Mouse (Mus musculus) midbrain, embryonic 15.5 days (tissue): ENCODE results near the gene Gprc5c. TPM values are rescaled to one million over a fixed set of nuclear protein-coding genes. Genes with fewer than 3 reads are reported as not detected.
"Not testable (repeated sequence)": the region's sequence is repeated elsewhere in the genome, so short reads cannot be mapped to it uniquely, and the experiment has no call there.

ENCODE experiments used
- ATAC-seq: fragments of 200-750 bp; cut with Nextera tagmentation; replicated peaks from 2 replicates; pipeline ENCODE4 v1.8.0; 2017; ENCODE audit warnings: moderate TSS enrichment
- H3K27ac ChIP-seq: fragments of 300-500 bp; sonication (generic); 2 replicates; pipeline ENCODE4 v1.5.1; 2015; ENCODE audit warnings: mild to moderate bottlenecking, inconsistent platforms
- H3K27me3 ChIP-seq: fragments of 300-500 bp; sonication (generic); replicated peaks from 2 replicates; pipeline ENCODE4 v1.6.1; 2015; ENCODE audit warnings: inconsistent platforms
- H3K36me3 ChIP-seq: fragments of 300-500 bp; sonication (generic); replicated peaks from 2 replicates; pipeline ENCODE4 v1.6.1; 2015; ENCODE audit warnings: inconsistent platforms
- H3K4me1 ChIP-seq: fragments of 300-500 bp; sonication (generic); 2 replicates; pipeline ENCODE4 v1.6.1; 2015; ENCODE audit warnings: inconsistent platforms
- H3K4me2 ChIP-seq: fragments of 300-500 bp; sonication (generic); 2 replicates; pipeline ENCODE4 v1.6.1; 2015; ENCODE audit warnings: inconsistent platforms, mild to moderate bottlenecking, moderate library complexity
- H3K4me3 ChIP-seq: fragments of 300-500 bp; sonication (generic); 2 replicates; pipeline ENCODE4 v1.5.1; 2015; ENCODE audit warnings: mild to moderate bottlenecking, inconsistent platforms
- H3K9ac ChIP-seq: fragments of 300-500 bp; sonication (generic); 2 replicates; pipeline ENCODE4 v1.6.1; 2015; ENCODE audit warnings: mild to moderate bottlenecking, inconsistent platforms
- H3K9me3 ChIP-seq: fragments of 300-500 bp; sonication (generic); 2 replicates; pipeline ENCODE4 v1.6.1; 2016; ENCODE audit warnings: inconsistent platforms
- WGBS: fragments of 180-500 bp; shearing (Covaris S2); methylation state at CpG from one replicate; pipeline ENCODE4 v1.1.7; 2015; ENCODE audit warnings: mixed read lengths; 5-methylcytosine and 5-hydroxymethylcytosine counted together
- polyA plus RNA-seq: library from polyadenylated mRNA; unstranded; fragments of >200 nt; fragmentation: Nextera tagmentation; extraction: Ambion mirVana; gene quantifications from 2 replicates; pipeline ENCODE4 v1.2.1, GENCODE M21; 2015

The Gprc5c gene
- polyA plus RNA-seq, 1 experiment from 2014 or later = 9.4 TPM

- H3K36me3 ChIP-seq = no peaks in the 10 kb centered on the region
- H3K27me3 ChIP-seq = no peaks in the 10 kb centered on the region
- no peak for ATAC-seq
- no peak overlapping the region for H3K4me3 ChIP-seq
- H3K27ac ChIP-seq = no peak overlapping the region
- H3K4me1 ChIP-seq = no peaks in the 10 kb centered on the region
- 95% methylated on average over 4 of the region's 4 CpGs for WGBS
- no peak overlapping the region for H3K4me2 ChIP-seq
- no peak overlapping the region for H3K9ac ChIP-seq
- no peaks in the 10 kb centered on the region for H3K9me3 ChIP-seq
Measured at GRCm38 (mm10) chr11:114903224-114903623, 52.3 kb downstream of the Gprc5c start.

- ATAC-seq = no peak
- Histone ChIP-seq H3K27me3 (no peaks in the 10 kb centered on the region), H3K36me3 (no peaks in the 10 kb centered on the region), H3K9me3 (no peaks in the 10 kb centered on the region), H3K4me3 (no peak overlapping the region), H3K4me2 (no peak overlapping the region), H3K27ac (no peak overlapping the region), H3K4me1 (no peaks in the 10 kb centered on the region), H3K9ac (no peak overlapping the region)
- WGBS = 77% methylated on average over 4 of the region's 4 CpGs
Measured at GRCm38 (mm10) chr11:114907567-114907966, 56.6 kb downstream of the Gprc5c start.

GRCm38 (mm10) chr11:114908086-114908485 is 57.1 kb downstream of the Gprc5c start:
- H3K27me3 ChIP-seq = no peaks in the 10 kb centered on the region
- H3K36me3 ChIP-seq = no peaks in the 10 kb centered on the region
- H3K4me1 ChIP-seq = no peaks in the 10 kb centered on the region
- no peak overlapping the region for H3K27ac ChIP-seq
- no peak overlapping the region for H3K4me2 ChIP-seq
- WGBS = 58% methylated on average over 4 of the region's 4 CpGs
- no peaks in the 10 kb centered on the region for H3K9me3 ChIP-seq
- H3K4me3 ChIP-seq = no peak overlapping the region
- H3K9ac ChIP-seq = no peak overlapping the region
- no peak for ATAC-seq

GRCm38 (mm10) chr11:114909538-114909937 is 58.6 kb downstream of the Gprc5c start:
- H3K4me2 ChIP-seq, ATAC-seq, H3K27ac ChIP-seq, H3K9me3 ChIP-seq, H3K9ac ChIP-seq, H3K4me1 ChIP-seq, H3K27me3 ChIP-seq, H3K36me3 ChIP-seq, H3K4me3 ChIP-seq: not testable (repeated sequence)
- 42% methylated on average over 3 of the region's 3 CpGs for WGBS

GRCm38 (mm10) chr11:114912847-114913246 is 61.9 kb downstream of the Gprc5c start:
- no peaks in the 10 kb centered on the region for H3K4me1 ChIP-seq

GRCm38 (mm10) chr11:114914978-114915377 is 64.0 kb downstream of the Gprc5c start:
- Histone ChIP-seq H3K4me3 (no peak overlapping the region), H3K4me1 (no peaks in the 10 kb centered on the region), H3K4me2 (no peak overlapping the region), H3K27me3 (peaks cover 10% of the 10 kb centered on the region; the same call in 1 of the 2 replicates), H3K9me3 (no peaks in the 10 kb centered on the region), H3K36me3 (no peaks in the 10 kb centered on the region), H3K27ac (no peak overlapping the region), H3K9ac (no peak overlapping the region)
- WGBS = 64% methylated on average over 7 of the region's 7 CpGs
- ATAC-seq = no peak

More at GRCm38 (mm10) chr11:114912847-114913246, 61.9 kb downstream of the Gprc5c start:
- Histone ChIP-seq H3K9ac (no peak overlapping the region), H3K9me3 (no peaks in the 10 kb centered on the region), H3K4me3 (no peak overlapping the region), H3K27me3 (peaks cover 10% of the 10 kb centered on the region; the same call in 1 of the 2 replicates), H3K36me3 (no peaks in the 10 kb centered on the region), H3K4me2 (no peak overlapping the region), H3K27ac (no peak overlapping the region)
- WGBS = 18% methylated on average over 9 of the region's 9 CpGs
- no peak for ATAC-seq

GRCm38 (mm10) chr11:114917120-114917519 is 66.2 kb downstream of the Gprc5c start:
- 89% methylated on average over 6 of the region's 6 CpGs for WGBS
- no peak for ATAC-seq
- H3K9me3 ChIP-seq = no peaks in the 10 kb centered on the region
- peaks cover 10% of the 10 kb centered on the region; the same call in 1 of the 2 replicates for H3K27me3 ChIP-seq
- H3K4me2 ChIP-seq = no peak overlapping the region
- H3K4me1 ChIP-seq = no peaks in the 10 kb centered on the region
- H3K36me3 ChIP-seq = no peaks in the 10 kb centered on the region
- no peak overlapping the region for H3K4me3 ChIP-seq
- H3K9ac ChIP-seq = no peak overlapping the region
- no peak overlapping the region for H3K27ac ChIP-seq

Other genes with a start within 250 kb of the Gprc5c start
- gene Rpl38, start 182.6 kb upstream of the Gprc5c start, polyA plus RNA-seq = 628 and 640 TPM in 2 replicates
- gene Ttyh2, start 175.7 kb upstream of the Gprc5c start, polyA plus RNA-seq = 29.4 and 32.3 TPM in 2 replicates
- 3.0 and 3.4 TPM in 2 replicates for gene Dnaic2, start 123.7 kb upstream of the Gprc5c start, polyA plus RNA-seq
- gene Kif19a, start 85.8 kb upstream of the Gprc5c start, polyA plus RNA-seq = 0.40 and 0.46 TPM in 2 replicates
- 21.4 and 28.4 TPM in 2 replicates for gene Btbd17, start 55.2 kb upstream of the Gprc5c start, polyA plus RNA-seq
- not detected in 2 replicates for gene Gpr142, start 52.2 kb upstream of the Gprc5c start, polyA plus RNA-seq
- 0.86 and 0.94 TPM in 2 replicates for gene Cd300a, start 38.9 kb downstream of the Gprc5c start, polyA plus RNA-seq
- 0.14 TPM in 1 of 2 replicates, not detected in the other for gene Cd300lb, start 83.2 kb downstream of the Gprc5c start, polyA plus RNA-seq
- gene Cd300c, start 118.0 kb downstream of the Gprc5c start, polyA plus RNA-seq = not detected in 2 replicates
- 0.06 and 0.15 TPM in 2 replicates for gene Cd300ld, start 138.8 kb downstream of the Gprc5c start, polyA plus RNA-seq
- gene Cd300c2, start 150.7 kb downstream of the Gprc5c start, polyA plus RNA-seq = 1.2 and 1.3 TPM in 2 replicates
- 0.36 TPM in 1 of 2 replicates, not detected in the other for gene Cd300ld2, start 165.0 kb downstream of the Gprc5c start, polyA plus RNA-seq
- not detected in 2 replicates for gene Cd300ld4, start 175.9 kb downstream of the Gprc5c start, polyA plus RNA-seq
- not detected in 2 replicates for gene Cd300ld5, start 186.6 kb downstream of the Gprc5c start, polyA plus RNA-seq
- not detected in 2 replicates for gene Cd300ld3, start 197.3 kb downstream of the Gprc5c start, polyA plus RNA-seq
- gene Cd300e, start 211.0 kb downstream of the Gprc5c start, polyA plus RNA-seq = not detected in 2 replicates
- gene Rab37, start 240.3 kb downstream of the Gprc5c start, polyA plus RNA-seq = 0.49 and 1.1 TPM in 2 replicates